Mouse (Mus musculus) embryonic facial prominence, embryonic 13.5 days (tissue): Measurements from ENCODE around the gene Il1r2. TPM values are rescaled to one million over a fixed set of nuclear protein-coding genes. Genes with fewer than 3 reads are reported as not detected.
A peak's percentile ranks its signal among the peaks of the same experiment; 100 is the strongest.

Experiments
- ATAC-seq: fragments of 200-750 bp; cut with Nextera tagmentation; 2 replicates; pipeline ENCODE4 v1.8.0; 2017; ENCODE audit warnings: low read depth; ENCODE audit not compliant: insufficient number of reproducible peaks, insufficient read depth, low FRiP score, low TSS enrichment
- H3K27ac ChIP-seq: fragments of 300-500 bp; sonication (generic); 2 replicates; pipeline ENCODE4 v1.5.1; 2015; ENCODE audit warnings: moderate library complexity, mild to moderate bottlenecking, inconsistent platforms
- H3K27me3 ChIP-seq: fragments of 300-500 bp; sonication (generic); 2 replicates; pipeline ENCODE4 v1.6.1; 2015; ENCODE audit warnings: mild to moderate bottlenecking, inconsistent platforms
- H3K36me3 ChIP-seq: fragments of 300-500 bp; sonication (generic); 2 replicates; pipeline ENCODE4 v1.6.1; 2015; ENCODE audit warnings: mild to moderate bottlenecking, inconsistent platforms
- H3K4me1 ChIP-seq: fragments of 300-500 bp; sonication (generic); 2 replicates; pipeline ENCODE4 v1.6.1; 2015; ENCODE audit warnings: inconsistent platforms
- H3K4me2 ChIP-seq: fragments of 300-500 bp; sonication (generic); 2 replicates; pipeline ENCODE4 v1.6.1; 2015; ENCODE audit warnings: moderate library complexity, mild to moderate bottlenecking, inconsistent platforms
- H3K4me3 ChIP-seq: fragments of 300-500 bp; sonication (generic); 2 replicates; pipeline ENCODE4 v1.5.1; 2015; ENCODE audit warnings: mild to moderate bottlenecking, inconsistent platforms
- H3K9ac ChIP-seq: fragments of 300-500 bp; sonication (generic); 2 replicates; pipeline ENCODE4 v1.6.1; 2015; ENCODE audit warnings: mild to moderate bottlenecking, inconsistent platforms
- H3K9me3 ChIP-seq: fragments of 300-500 bp; sonication (generic); 2 replicates; pipeline ENCODE4 v1.6.1; 2016; ENCODE audit warnings: inconsistent platforms
- WGBS: fragments of 180-500 bp; shearing (Covaris S2); methylation state at CpG from one replicate; pipeline ENCODE4 v1.1.7; 2015; ENCODE audit warnings: mixed read lengths; 5-methylcytosine and 5-hydroxymethylcytosine counted together
- polyA plus RNA-seq: library from polyadenylated mRNA; unstranded; fragments of >200 nt; fragmentation: Nextera tagmentation; extraction: Ambion mirVana; gene quantifications from 2 replicates; pipeline ENCODE4 v1.2.1, GENCODE M21; 2015

Gene Il1r2
- polyA plus RNA-seq, 1 experiment from 2014 or later, result 1.3 TPM

DNA sequence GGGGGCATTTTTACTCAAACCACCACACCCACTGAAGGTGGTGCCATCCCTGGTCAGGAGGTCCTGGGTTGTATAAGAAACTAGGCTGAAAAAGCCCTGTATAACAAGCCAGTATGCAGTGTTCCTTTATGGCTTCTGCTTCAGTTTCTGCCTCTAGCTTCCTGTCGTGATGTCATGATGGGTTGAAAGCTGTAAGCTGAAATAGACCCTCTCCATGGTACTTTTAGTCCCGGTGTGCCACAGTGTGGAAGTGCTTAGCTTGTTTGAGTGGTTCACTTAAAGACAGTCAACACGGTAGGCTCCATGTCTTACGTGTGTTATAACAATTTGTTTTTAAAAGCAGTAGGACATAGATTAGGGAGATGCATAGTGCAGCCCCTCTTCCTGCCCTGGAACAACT is 32.4 kb downstream of the Il1r2 start:
- 62% methylated on average over 4 of the region's 4 CpGs for WGBS
- Histone ChIP-seq H3K27me3 (no peaks in the 10 kb centered on the region), H3K9me3 (no peaks in the 10 kb centered on the region), H3K9ac (no peak overlapping the region), H3K27ac (peak overlapping the region; percentile 48; the same call in 1 of the 2 replicates), H3K36me3 (no peaks in the 10 kb centered on the region), H3K4me3 (no peak overlapping the region), H3K4me1 (peaks cover 24% of the 10 kb centered on the region), H3K4me2 (no peak overlapping the region)
- ATAC-seq, result no peak

DNA sequence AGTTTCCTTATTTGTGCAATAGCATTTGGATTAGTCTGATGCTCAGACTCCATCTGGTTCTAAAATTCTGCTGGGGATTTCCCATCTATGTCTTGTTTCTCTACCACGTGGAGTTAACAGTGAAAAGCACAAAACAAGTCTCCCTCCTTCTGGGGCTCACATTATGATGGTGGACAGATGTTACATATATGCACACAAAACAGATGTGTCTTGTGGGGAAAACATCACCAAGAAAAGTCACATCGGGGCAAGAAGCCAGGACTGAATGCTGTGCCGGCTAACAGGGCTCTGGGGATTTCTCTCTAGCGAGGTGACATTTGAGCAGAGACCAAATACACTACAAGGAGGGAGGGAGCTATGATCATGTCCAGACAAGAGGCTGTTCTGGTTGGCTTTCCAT is 32.8 kb downstream of the Il1r2 start:
- peaks cover 20% of the 10 kb centered on the region for H3K4me1 ChIP-seq
- H3K9ac ChIP-seq, result no peak overlapping the region
- ATAC-seq, result no peak
- WGBS, result 26% methylated on average over 4 of the region's 4 CpGs
- no peaks in the 10 kb centered on the region for H3K36me3 ChIP-seq
- H3K9me3 ChIP-seq, result no peaks in the 10 kb centered on the region
- no peak overlapping the region for H3K27ac ChIP-seq
- no peak overlapping the region for H3K4me2 ChIP-seq
- no peak overlapping the region for H3K4me3 ChIP-seq
- no peaks in the 10 kb centered on the region for H3K27me3 ChIP-seq

DNA sequence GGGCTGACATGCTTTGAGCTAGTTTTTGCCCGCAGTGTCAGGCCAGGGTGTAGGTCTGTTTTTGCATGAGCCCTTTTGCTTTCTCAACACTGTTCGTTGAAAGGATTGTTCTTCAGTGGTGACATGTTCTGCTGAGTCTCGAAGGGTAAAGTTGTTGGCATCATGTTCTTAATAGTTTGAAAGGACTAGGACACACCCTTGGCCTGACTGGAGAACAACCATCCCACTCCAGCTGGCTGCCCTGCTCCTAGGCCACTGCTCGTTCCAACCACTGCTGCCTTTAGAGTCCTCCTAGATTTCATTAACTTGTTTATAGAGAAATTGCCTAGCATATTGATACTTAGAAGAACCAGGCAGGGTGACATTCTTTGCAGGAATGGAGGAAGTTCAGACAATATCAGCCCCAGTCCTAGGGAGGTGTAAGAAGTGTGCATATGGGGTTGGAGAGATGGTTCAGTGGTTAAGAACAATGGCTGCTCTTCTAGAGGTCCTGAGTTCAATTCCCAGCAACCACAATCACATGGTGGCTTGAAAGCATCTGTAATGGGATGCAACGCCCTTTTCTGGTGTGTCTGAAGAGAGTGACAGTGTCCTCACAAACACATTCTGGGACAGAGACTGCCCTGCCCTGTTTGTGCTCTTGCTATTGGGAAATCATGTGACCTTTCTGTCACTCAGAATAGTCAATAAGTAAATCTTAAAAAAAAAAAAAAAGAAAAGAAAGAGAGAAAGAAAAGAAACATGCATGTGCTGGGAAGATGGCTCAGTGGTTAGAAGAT is 34.3 kb downstream of the Il1r2 start:
- no peaks in the 10 kb centered on the region for H3K27me3 ChIP-seq
- H3K9ac ChIP-seq, result no peak overlapping the region
- peaks cover 19% of the 10 kb centered on the region for H3K4me1 ChIP-seq
- no peak overlapping the region for H3K27ac ChIP-seq
- no peaks in the 10 kb centered on the region for H3K36me3 ChIP-seq
- no peak for ATAC-seq
- 85% methylated on average over 5 of the region's 5 CpGs for WGBS
- no peaks in the 10 kb centered on the region for H3K9me3 ChIP-seq
- no peak overlapping the region for H3K4me3 ChIP-seq
- no peak overlapping the region for H3K4me2 ChIP-seq

DNA sequence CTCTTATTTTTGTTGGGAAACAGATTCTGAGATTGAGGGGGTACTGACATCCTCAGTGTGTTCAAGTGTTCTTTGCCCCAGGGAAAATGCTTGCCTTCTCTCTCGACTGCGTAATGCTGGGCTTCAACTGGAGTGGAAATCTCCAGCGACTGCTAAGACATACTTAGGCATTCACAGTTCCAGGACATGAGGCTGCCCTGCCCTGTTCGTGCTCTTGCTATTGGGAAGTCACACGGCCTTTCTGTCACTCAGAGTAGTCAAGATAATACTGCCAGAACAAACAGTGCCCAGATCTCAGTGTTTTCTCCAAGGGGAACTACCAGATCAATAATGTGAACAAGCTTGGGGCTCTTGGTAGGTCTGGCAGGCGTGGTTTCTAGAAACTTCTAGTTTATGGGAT is 35.9 kb downstream of the Il1r2 start:
- Histone ChIP-seq H3K36me3 (no peaks in the 10 kb centered on the region), H3K9me3 (no peaks in the 10 kb centered on the region), H3K9ac (no peak overlapping the region), H3K4me1 (peaks cover 19% of the 10 kb centered on the region), H3K4me2 (no peak overlapping the region), H3K4me3 (no peak overlapping the region), H3K27ac (no peak overlapping the region), H3K27me3 (no peaks in the 10 kb centered on the region)
- ATAC-seq, result no peak
- 36% methylated on average over 6 of the region's 6 CpGs for WGBS

DNA sequence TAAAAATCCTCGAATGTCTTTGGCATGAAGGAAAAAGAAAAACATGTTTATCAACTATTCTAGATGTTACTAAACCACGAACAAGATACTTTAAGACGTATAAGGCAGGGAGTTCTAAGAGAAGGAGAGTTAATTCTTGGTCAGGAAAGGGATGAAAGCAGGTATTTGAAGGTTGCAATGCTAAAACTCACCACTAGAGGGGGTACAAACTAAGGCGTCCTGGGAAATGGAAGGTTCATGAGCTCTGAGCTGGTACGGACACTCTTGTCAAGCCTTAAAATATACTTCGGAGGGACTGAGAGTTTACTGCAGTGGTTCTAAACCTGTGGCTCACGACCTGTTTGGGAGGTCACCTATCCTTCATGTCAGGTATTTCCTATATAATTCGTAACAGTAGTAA is 41.4 kb downstream of the Il1r2 start:
- Histone ChIP-seq H3K9me3 (no peaks in the 10 kb centered on the region), H3K4me3 (no peak overlapping the region), H3K36me3 (no peaks in the 10 kb centered on the region), H3K27ac (no peak overlapping the region), H3K9ac (no peak overlapping the region), H3K4me1 (peaks cover 16% of the 10 kb centered on the region), H3K27me3 (no peaks in the 10 kb centered on the region), H3K4me2 (no peak overlapping the region)
- 45% methylated on average over 8 of the region's 8 CpGs for WGBS
- ATAC-seq, result no peak

DNA sequence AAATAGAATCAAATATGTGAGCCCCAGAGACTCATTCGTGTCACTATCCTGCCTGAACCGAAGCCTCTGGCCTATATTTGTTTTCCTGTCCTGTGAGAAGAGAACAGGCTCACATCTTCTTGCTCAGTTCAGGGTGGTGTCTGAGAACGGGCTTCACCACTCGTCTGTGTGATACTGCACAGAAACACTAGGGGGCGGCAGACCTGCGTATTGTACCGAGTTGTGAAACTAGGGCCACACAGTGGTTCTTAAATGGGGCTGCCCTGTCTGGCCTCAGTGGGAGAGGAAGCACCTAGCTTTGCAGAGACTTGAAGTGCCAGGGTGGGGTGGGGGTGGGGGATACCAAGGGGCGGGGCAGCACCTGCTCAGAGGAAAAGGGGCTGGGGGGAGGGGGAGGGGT is 42.5 kb downstream of the Il1r2 start:
- Histone ChIP-seq H3K9me3 (no peaks in the 10 kb centered on the region), H3K9ac (no peak overlapping the region), H3K4me1 (peaks cover 13% of the 10 kb centered on the region), H3K4me3 (no peak overlapping the region), H3K27me3 (no peaks in the 10 kb centered on the region), H3K27ac (no peak overlapping the region), H3K36me3 (no peaks in the 10 kb centered on the region), H3K4me2 (no peak overlapping the region)
- ATAC-seq, result 0 out of 2 replicates have a peak, but pooled peaks have one; percentile 48
- 7% methylated on average over 7 of the region's 8 CpGs for WGBS

DNA sequence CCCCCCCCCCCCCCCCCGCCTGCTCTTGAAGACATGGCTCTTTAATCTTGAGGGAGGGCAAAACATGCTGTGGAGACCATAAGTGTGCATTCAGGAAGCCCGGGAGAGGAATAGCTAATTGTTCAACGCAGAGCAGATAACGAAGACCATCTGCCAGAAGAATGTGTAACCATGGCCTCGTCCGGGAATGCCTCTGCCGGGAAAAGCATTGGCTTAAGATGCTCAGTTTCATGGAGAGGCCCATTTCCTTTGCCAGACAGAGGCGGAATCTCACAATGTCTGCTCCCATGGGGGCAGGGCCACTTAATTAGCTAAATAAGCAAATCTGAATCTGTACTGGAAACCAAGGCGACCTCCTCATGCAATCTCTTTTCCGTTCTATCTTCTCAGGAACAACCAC is 43.7 kb downstream of the Il1r2 start:
- H3K9me3 ChIP-seq, result no peaks in the 10 kb centered on the region
- no peak overlapping the region for H3K9ac ChIP-seq
- no peak for ATAC-seq
- no peak overlapping the region for H3K27ac ChIP-seq
- no peaks in the 10 kb centered on the region for H3K27me3 ChIP-seq
- WGBS, result 24% methylated on average over 9 of the region's 10 CpGs
- H3K4me2 ChIP-seq, result no peak overlapping the region
- H3K36me3 ChIP-seq, result no peaks in the 10 kb centered on the region
- H3K4me1 ChIP-seq, result peaks cover 13% of the 10 kb centered on the region
- H3K4me3 ChIP-seq, result no peak overlapping the region

DNA sequence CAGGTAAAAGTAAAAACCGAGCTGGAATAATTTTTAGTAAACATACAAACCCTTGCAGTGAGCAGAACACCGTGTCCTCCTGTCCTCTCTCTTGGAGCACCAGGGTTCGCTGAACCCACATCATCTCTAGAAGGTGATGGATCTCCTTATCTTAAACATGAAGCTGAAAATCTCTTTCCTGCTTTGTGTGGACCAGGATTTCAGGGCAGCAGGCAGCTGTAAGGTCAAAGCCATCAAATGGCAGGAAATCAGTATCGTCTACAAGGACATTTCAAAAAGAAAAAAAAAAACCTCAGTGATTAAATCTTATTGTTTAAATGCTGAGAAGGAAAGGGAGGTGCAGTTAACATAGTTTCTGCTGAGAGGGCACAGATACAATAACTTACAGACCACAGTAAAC is 50.4 kb downstream of the Il1r2 start:
- no peaks in the 10 kb centered on the region for H3K27me3 ChIP-seq
- no peaks in the 10 kb centered on the region for H3K9me3 ChIP-seq
- H3K4me1 ChIP-seq, result no peaks in the 10 kb centered on the region
- H3K27ac ChIP-seq, result no peak overlapping the region
- H3K36me3 ChIP-seq, result no peaks in the 10 kb centered on the region
- no peak overlapping the region for H3K4me3 ChIP-seq
- 73% methylated on average over 4 of the region's 4 CpGs for WGBS
- no peak overlapping the region for H3K9ac ChIP-seq
- no peak for ATAC-seq
- no peak overlapping the region for H3K4me2 ChIP-seq

DNA sequence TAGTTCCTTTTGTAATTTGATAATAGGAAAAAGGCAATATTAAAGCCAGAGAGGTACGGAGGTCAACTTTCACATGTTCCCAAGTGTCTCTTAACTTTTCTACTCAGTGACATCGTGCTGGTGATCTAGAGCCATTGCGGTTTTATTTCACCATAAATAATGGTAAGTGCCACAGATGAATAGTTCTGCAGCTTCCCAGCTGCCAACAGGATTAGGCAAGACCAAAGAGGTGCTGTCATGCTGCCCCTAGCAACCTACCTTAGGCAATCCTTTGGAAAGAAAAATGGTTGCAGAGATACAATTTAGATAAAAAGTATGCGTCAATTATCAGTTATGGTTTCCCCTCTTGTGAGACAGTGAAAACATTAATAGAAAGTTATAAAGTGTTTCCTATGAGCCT is 54.6 kb downstream of the Il1r2 start:
- no peaks in the 10 kb centered on the region for H3K36me3 ChIP-seq
- no peak overlapping the region for H3K27ac ChIP-seq
- H3K9me3 ChIP-seq, result no peaks in the 10 kb centered on the region
- no peak overlapping the region for H3K4me2 ChIP-seq
- no peak overlapping the region for H3K4me3 ChIP-seq
- WGBS, result 79% methylated on average over 4 of the region's 4 CpGs
- H3K27me3 ChIP-seq, result no peaks in the 10 kb centered on the region
- no peak overlapping the region for H3K9ac ChIP-seq
- H3K4me1 ChIP-seq, result no peaks in the 10 kb centered on the region
- ATAC-seq, result no peak

DNA sequence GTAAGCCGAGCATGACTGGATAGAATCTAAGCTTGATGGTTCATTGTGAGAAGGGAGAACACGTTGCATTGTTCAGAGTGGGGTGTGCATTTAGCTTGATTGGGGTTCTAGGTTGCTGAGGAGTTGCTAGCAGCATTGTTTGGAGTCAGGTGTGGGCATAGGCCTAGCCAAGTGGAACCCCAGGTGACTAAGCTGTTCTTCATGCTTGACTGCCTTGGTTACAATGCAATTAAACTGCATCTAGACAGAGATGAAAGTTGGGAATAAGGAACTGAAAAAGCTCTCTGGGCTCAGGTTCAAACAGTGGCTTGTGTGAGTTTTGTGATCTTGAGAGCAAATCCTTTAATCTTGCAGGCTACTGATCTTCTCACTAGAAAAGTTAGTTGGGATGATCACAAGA is 55.4 kb downstream of the Il1r2 start:
- no peak overlapping the region for H3K4me2 ChIP-seq
- no peaks in the 10 kb centered on the region for H3K36me3 ChIP-seq
- ATAC-seq, result no peak
- no peak overlapping the region for H3K9ac ChIP-seq
- WGBS, result 51% methylated on average over 2 of the region's 2 CpGs
- no peak overlapping the region for H3K27ac ChIP-seq
- H3K4me1 ChIP-seq, result no peaks in the 10 kb centered on the region
- H3K4me3 ChIP-seq, result no peak overlapping the region
- H3K27me3 ChIP-seq, result no peaks in the 10 kb centered on the region
- no peaks in the 10 kb centered on the region for H3K9me3 ChIP-seq

DNA sequence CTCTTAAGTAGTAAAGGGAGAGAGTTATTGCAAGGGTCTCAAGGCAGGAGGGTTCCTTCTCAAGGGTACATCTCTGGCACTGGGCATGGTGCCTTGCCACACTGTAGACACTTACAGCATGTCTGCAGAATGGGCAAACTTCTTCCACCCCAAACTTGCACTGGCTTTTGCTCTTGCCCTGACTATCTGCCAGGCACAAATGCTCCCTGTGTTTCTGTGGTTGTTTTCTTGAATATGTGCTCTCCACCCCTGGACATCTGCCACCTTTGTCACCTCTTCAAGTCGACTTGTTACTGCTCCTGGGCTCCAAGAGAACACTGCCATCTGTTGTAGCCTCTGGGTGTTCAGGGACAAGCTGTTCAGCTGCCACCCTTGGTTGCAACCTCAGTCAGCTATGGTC is 57.8 kb downstream of the Il1r2 start:
- no peak overlapping the region for H3K4me3 ChIP-seq
- H3K9ac ChIP-seq, result no peak overlapping the region
- ATAC-seq, result no peak
- no peaks in the 10 kb centered on the region for H3K27me3 ChIP-seq
- no peaks in the 10 kb centered on the region for H3K36me3 ChIP-seq
- no peaks in the 10 kb centered on the region for H3K4me1 ChIP-seq
- no peaks in the 10 kb centered on the region for H3K9me3 ChIP-seq
- H3K27ac ChIP-seq, result no peak overlapping the region
- no peak overlapping the region for H3K4me2 ChIP-seq
- WGBS, result 51% methylated on average over 1 of the region's 1 CpGs

DNA sequence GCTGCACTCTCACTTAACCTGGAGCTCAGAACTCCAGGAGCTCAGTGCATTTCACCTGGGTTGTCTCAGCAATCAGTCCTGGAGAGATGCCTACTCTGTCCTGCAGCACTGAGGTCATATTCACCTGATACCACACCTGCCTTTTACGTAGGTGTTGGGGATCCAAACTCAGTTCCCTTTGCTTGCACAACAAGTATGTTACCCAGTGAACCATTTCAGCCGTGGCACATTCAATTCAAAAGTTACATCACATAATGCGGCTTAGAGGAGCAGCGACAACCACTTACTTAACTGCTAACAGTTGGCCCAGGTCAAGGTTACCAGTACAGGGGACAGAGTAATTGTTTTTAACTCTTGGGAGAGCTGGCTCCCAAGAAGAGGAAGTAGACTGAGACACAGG is 58.8 kb downstream of the Il1r2 start:
- Histone ChIP-seq H3K4me3 (no peak overlapping the region), H3K4me1 (no peaks in the 10 kb centered on the region), H3K9me3 (no peaks in the 10 kb centered on the region), H3K27me3 (no peaks in the 10 kb centered on the region), H3K36me3 (no peaks in the 10 kb centered on the region), H3K9ac (no peak overlapping the region), H3K27ac (no peak overlapping the region), H3K4me2 (no peak overlapping the region)
- WGBS, result 79% methylated on average over 4 of the region's 4 CpGs
- no peak for ATAC-seq
